Mouse (Mus musculus): ENCODE results near the gene Iqcf1. TPM values are rescaled to one million over a fixed set of nuclear protein-coding genes. Genes with fewer than 3 reads are reported as not detected.

The Iqcf1 gene
- polyA plus RNA-seq, 1 experiment from 2014 or later, result not detected

- no peaks in the 10 kb centered on the region for H3K9me3 ChIP-seq (ENCODE audit: control insufficient read depth, low read length)
- H3K4me1 ChIP-seq (ENCODE audit: control insufficient read depth, insufficient read depth, low read length), result peaks cover 12% of the 10 kb centered on the region
- H3K27me3 ChIP-seq (ENCODE audit: control insufficient read depth, insufficient read depth, low read length), result no peaks in the 10 kb centered on the region
- peak overlapping the region; percentile 24; the same call in 1 of the 2 replicates for H3K4me2 ChIP-seq (replicated peaks; ENCODE audit: low read depth, low read length)
- no peaks in the 10 kb centered on the region for H3K36me3 ChIP-seq (ENCODE audit: control insufficient read depth, insufficient read depth, low read length)
- H3K4me3 ChIP-seq (ENCODE audit: low read length), result no peak overlapping the region
- WGBS, result 70% methylated on average over 14 of the region's 14 CpGs
- no peak overlapping the region for H3K9ac ChIP-seq (ENCODE audit: low read depth, low read length)
- ATAC-seq (ENCODE audit: low FRiP score, low TSS enrichment), result no peak
- H3K27ac ChIP-seq (ENCODE audit: low read depth, low read length), result no peak overlapping the region
Measured at GRCm38 (mm10) chr9:106470991-106471750, 28.6 kb upstream of the Iqcf1 start.

- no peaks in the 10 kb centered on the region for H3K9me3 ChIP-seq (ENCODE audit: control insufficient read depth, low read length)
- peak; percentile 24; the same call in 1 of the 2 replicates for ATAC-seq (ENCODE audit: low FRiP score, low TSS enrichment)
- WGBS, result 10% methylated on average over 5 of the region's 5 CpGs
- no peak overlapping the region for H3K4me3 ChIP-seq (ENCODE audit: low read length)
- H3K4me2 ChIP-seq (replicated peaks; ENCODE audit: low read depth, low read length), result peak overlapping the region; percentile 24; the same call in 1 of the 2 replicates
- H3K4me1 ChIP-seq (ENCODE audit: control insufficient read depth, insufficient read depth, low read length), result peaks cover 17% of the 10 kb centered on the region
- H3K27me3 ChIP-seq (ENCODE audit: control insufficient read depth, insufficient read depth, low read length), result no peaks in the 10 kb centered on the region
- H3K36me3 ChIP-seq (ENCODE audit: control insufficient read depth, insufficient read depth, low read length), result no peaks in the 10 kb centered on the region
- no peak overlapping the region for H3K27ac ChIP-seq (ENCODE audit: low read depth, low read length)
- no peak overlapping the region for H3K9ac ChIP-seq (ENCODE audit: low read depth, low read length)
Measured at GRCm38 (mm10) chr9:106471892-106472291, 27.9 kb upstream of the Iqcf1 start.

DNA sequence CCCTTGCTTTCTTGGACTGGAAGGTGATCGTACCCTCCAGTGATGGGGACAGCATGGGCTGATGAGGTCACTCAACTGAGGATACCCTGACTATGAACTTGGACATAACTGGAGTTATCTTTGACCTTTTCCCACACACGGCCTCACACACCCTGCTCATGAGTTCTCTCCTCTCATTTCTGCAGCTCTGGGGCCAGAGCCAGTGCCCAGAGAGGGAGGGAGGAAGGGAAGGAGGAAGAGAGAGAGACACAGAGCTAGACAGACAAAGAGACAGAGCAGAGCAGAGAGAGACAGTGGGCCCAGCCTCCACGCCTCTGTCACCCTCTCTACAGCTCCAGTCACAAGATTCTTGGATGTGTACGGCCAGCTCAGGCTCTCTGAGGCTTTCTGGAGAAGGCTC, 27.4 kb upstream of the Iqcf1 start:
- Histone ChIP-seq H3K9me3 (ENCODE audit: control insufficient read depth, low read length) (no peaks in the 10 kb centered on the region), H3K9ac (ENCODE audit: low read depth, low read length) (no peak overlapping the region), H3K4me3 (ENCODE audit: low read length) (no peak overlapping the region), H3K27me3 (ENCODE audit: control insufficient read depth, insufficient read depth, low read length) (no peaks in the 10 kb centered on the region), H3K4me2 (replicated peaks; ENCODE audit: low read depth, low read length) (no peak overlapping the region), H3K36me3 (ENCODE audit: control insufficient read depth, insufficient read depth, low read length) (no peaks in the 10 kb centered on the region), H3K4me1 (ENCODE audit: control insufficient read depth, insufficient read depth, low read length) (peaks cover 17% of the 10 kb centered on the region), H3K27ac (ENCODE audit: low read depth, low read length) (peak overlapping the region; percentile 51; the same call in 1 of the 2 replicates)
- no peak for ATAC-seq (ENCODE audit: low FRiP score, low TSS enrichment)
- 72% methylated on average over 4 of the region's 4 CpGs for WGBS

- Histone ChIP-seq H3K27ac (ENCODE audit: low read depth, low read length) (no peak overlapping the region), H3K9ac (ENCODE audit: low read depth, low read length) (no peak overlapping the region), H3K36me3 (ENCODE audit: control insufficient read depth, insufficient read depth, low read length) (no peaks in the 10 kb centered on the region), H3K4me3 (ENCODE audit: low read length) (no peak overlapping the region), H3K9me3 (ENCODE audit: control insufficient read depth, low read length) (no peaks in the 10 kb centered on the region), H3K4me1 (ENCODE audit: control insufficient read depth, insufficient read depth, low read length) (peaks cover 23% of the 10 kb centered on the region), H3K27me3 (ENCODE audit: control insufficient read depth, insufficient read depth, low read length) (no peaks in the 10 kb centered on the region), H3K4me2 (replicated peaks; ENCODE audit: low read depth, low read length) (no peak overlapping the region)
- 86% methylated on average over 16 of the region's 16 CpGs for WGBS
- no peak for ATAC-seq (ENCODE audit: low FRiP score, low TSS enrichment)
Measured at GRCm38 (mm10) chr9:106473081-106473752, 26.6 kb upstream of the Iqcf1 start.

DNA sequence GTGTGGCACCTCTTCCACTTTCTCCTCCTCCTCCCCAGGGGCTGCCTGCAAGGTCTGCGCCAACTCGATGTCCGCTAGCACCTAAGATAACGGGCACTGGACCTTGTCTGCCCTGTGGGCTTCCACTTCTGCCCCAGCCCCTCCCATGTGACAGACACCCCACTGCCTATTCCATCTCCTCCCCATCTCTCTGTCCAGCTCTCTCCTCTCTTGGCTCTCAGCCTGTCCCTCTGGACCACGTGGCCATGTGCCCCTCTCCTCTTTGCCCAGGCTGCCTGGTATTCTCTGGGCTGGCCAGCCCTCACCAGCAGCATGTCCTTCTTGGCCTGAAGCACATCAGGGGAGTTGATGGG, 26.0 kb upstream of the Iqcf1 start:
- no peak for ATAC-seq (ENCODE audit: low FRiP score, low TSS enrichment)
- Histone ChIP-seq H3K9ac (ENCODE audit: low read depth, low read length) (no peak overlapping the region), H3K4me2 (replicated peaks; ENCODE audit: low read depth, low read length) (no peak overlapping the region), H3K27me3 (ENCODE audit: control insufficient read depth, insufficient read depth, low read length) (no peaks in the 10 kb centered on the region), H3K4me3 (ENCODE audit: low read length) (no peak overlapping the region), H3K27ac (ENCODE audit: low read depth, low read length) (no peak overlapping the region), H3K4me1 (ENCODE audit: control insufficient read depth, insufficient read depth, low read length) (peaks cover 26% of the 10 kb centered on the region), H3K36me3 (ENCODE audit: control insufficient read depth, insufficient read depth, low read length) (no peaks in the 10 kb centered on the region), H3K9me3 (ENCODE audit: control insufficient read depth, low read length) (no peaks in the 10 kb centered on the region)
- 77% methylated on average over 5 of the region's 5 CpGs for WGBS

DNA sequence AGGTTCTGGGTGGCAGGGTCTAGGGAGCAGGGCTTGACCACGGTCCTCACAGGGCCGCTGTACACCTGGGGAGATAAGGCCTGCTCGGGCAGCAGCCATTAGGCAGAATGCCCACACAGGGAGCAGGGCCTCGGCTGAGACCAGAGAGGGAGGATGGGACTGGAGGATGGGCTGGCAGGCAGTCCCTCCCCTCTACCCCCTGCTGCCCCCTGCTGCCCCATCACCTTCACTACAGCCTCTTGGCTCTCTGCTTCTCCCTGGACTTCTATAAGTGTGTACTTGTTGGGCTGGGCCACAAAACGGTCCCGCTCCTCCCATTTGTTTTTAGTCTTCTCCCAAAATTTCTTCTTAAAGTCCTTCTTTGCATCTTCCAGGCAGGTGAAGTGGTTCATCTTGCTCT, 25.3 kb upstream of the Iqcf1 start:
- no peak overlapping the region for H3K4me2 ChIP-seq (replicated peaks; ENCODE audit: low read depth, low read length)
- WGBS, result 5% methylated on average over 6 of the region's 6 CpGs
- H3K4me1 ChIP-seq (ENCODE audit: control insufficient read depth, insufficient read depth, low read length), result peaks cover 26% of the 10 kb centered on the region

DNA sequence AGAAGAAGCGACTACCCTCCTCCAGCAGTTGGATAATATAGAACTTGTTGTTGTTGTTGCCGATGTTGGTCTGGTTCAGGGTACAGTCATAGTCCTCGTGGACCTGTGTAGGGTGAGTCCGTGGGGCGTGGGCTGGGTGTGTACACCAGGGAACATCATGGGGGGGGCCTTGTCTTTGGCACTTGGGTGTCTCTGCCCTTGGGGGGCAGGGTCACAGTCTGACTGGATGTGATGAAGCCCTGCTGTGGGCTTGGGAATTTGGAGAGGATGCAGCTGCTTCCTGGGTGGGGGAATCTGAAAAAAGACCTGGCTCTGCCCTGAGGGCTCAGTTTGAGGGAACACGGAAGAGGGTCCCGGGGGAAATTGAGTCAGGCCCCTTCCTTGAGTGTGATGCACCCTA, 24.7 kb upstream of the Iqcf1 start:
- Histone ChIP-seq H3K36me3 (ENCODE audit: control insufficient read depth, insufficient read depth, low read length) (no peaks in the 10 kb centered on the region; the same call in 1 of the 2 replicates), H3K9ac (ENCODE audit: low read depth, low read length) (no peak overlapping the region), H3K4me1 (ENCODE audit: control insufficient read depth, insufficient read depth, low read length) (peaks cover 26% of the 10 kb centered on the region), H3K4me3 (ENCODE audit: low read length) (no peak overlapping the region), H3K9me3 (ENCODE audit: control insufficient read depth, low read length) (no peaks in the 10 kb centered on the region), H3K4me2 (replicated peaks; ENCODE audit: low read depth, low read length) (no peak overlapping the region), H3K27me3 (ENCODE audit: control insufficient read depth, insufficient read depth, low read length) (no peaks in the 10 kb centered on the region), H3K27ac (ENCODE audit: low read depth, low read length) (no peak overlapping the region)
- WGBS, result 67% methylated on average over 7 of the region's 7 CpGs
- no peak for ATAC-seq (ENCODE audit: low FRiP score, low TSS enrichment)

More for the DNA sequence above, 25.3 kb upstream of the Iqcf1 start:
- no peaks in the 10 kb centered on the region for H3K27me3 ChIP-seq (ENCODE audit: control insufficient read depth, insufficient read depth, low read length)
- no peak overlapping the region for H3K4me3 ChIP-seq (ENCODE audit: low read length)
- no peak overlapping the region for H3K9ac ChIP-seq (ENCODE audit: low read depth, low read length)
- H3K36me3 ChIP-seq (ENCODE audit: control insufficient read depth, insufficient read depth, low read length), result no peaks in the 10 kb centered on the region
- H3K9me3 ChIP-seq (ENCODE audit: control insufficient read depth, low read length), result no peaks in the 10 kb centered on the region
- peak; percentile 17 for ATAC-seq (ENCODE audit: low FRiP score, low TSS enrichment)
- H3K27ac ChIP-seq (ENCODE audit: low read depth, low read length), result no peak overlapping the region

DNA sequence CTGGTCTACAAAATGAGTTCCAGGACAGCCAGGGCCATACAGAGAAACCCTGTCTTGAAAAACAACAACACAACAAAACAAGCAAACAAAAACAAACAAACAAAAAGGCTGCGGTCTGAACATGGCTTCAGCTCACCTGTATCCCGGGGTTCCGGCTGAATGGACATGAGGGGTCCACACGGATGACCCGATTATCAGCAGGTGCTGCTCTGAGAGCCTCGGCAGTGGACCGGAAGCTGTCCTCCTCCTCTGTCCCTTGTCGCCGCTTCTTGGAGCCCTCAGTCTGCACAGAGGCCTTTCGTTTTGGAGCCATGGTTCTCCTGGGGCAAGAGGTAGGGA, 24.1 kb upstream of the Iqcf1 start, which contains the start of gene Rrp9:
Gene Rrp9, plus strand, starts transcription at position 301 of the 339 bp plus-strand sequence.
- Histone ChIP-seq H3K9me3 (ENCODE audit: control insufficient read depth, low read length) (no peaks in the 10 kb centered on the region), H3K4me1 (ENCODE audit: control insufficient read depth, insufficient read depth, low read length) (peaks cover 26% of the 10 kb centered on the region), H3K27ac (ENCODE audit: low read depth, low read length) (peak within 1 kb of the TSS; percentile 67; the same call in 1 of the 2 replicates), H3K4me3 (ENCODE audit: low read length) (0 out of 2 replicates have a peak within 1 kb of the TSS, but pooled peaks have one; percentile 11), H3K4me2 (replicated peaks; ENCODE audit: low read depth, low read length) (peak within 1 kb of the TSS; percentile 32), H3K27me3 (ENCODE audit: control insufficient read depth, insufficient read depth, low read length) (no peaks in the 10 kb centered on the region), H3K9ac (ENCODE audit: low read depth, low read length) (peak within 1 kb of the TSS; percentile 47; the same call in 1 of the 2 replicates), H3K36me3 (ENCODE audit: control insufficient read depth, insufficient read depth, low read length) (peaks cover 5% of the 10 kb centered on the region)
- ATAC-seq (ENCODE audit: low FRiP score, low TSS enrichment), result no peak
- 84% methylated on average over 10 of the region's 10 CpGs for whole genome bisulfite sequencing

Measured in kidney, embryonic 14.5 days (tissue).